Mouse (Mus musculus): Measurements from ENCODE around the gene Cib4.

DNA sequence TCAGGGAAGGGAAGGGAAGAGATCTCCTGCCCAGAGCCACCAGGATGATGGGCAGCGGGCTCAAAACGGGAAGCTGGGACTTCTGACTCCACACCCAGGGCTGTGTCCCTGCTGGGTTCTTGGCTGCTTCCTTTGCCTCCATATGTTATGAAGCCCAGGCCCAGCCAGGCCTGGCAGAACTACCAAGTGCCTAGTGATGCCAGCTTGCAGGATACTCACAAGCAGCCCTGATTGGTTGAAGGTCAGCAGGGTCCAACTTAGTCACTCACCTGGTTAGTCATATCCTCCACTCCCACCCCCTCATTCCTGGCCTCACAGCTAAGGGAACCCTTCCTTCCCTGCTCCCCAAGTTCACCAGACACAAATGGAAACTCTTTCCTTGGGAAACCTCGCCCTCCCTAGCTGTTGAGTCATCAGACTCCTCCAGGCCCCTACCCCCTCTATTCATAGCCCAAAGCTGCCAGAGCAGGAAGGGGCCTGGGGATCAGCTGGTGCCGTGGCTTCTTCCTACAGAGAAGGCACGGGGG, 45.6 kb upstream of the Cib4 start:
- TF ChIP-seq CTCF (IDR thresholded peaks at IDR 0.05; ENCODE audit: borderline replicate concordance, insufficient read depth, low read depth, low read length), result no peak
- peak; percentile 59; the same call in 1 of the 2 replicates for TF ChIP-seq POLR2A (IDR thresholded peaks at IDR 0.05; ENCODE audit: borderline replicate concordance, insufficient read depth, low read length)
